Mouse (Mus musculus): ENCODE data around the gene Tbl2.

- TF ChIP-seq CTCF (IDR thresholded peaks at IDR 0.05; ENCODE audit: low read depth, low read length) (no peak), POLR2A (IDR thresholded peaks at IDR 0.05; ENCODE audit: borderline replicate concordance, low read depth, low read length) (no peak)
Measured at GRCm38 (mm10) chr5:135149820-135150178, 342 bp downstream of the Tbl2 start.

All from bone marrow macrophage, adult 2 months (primary cell).